Comparison of ENCODE assay signal across 15 mouse cellular contexts in the genomic region with DNA sequence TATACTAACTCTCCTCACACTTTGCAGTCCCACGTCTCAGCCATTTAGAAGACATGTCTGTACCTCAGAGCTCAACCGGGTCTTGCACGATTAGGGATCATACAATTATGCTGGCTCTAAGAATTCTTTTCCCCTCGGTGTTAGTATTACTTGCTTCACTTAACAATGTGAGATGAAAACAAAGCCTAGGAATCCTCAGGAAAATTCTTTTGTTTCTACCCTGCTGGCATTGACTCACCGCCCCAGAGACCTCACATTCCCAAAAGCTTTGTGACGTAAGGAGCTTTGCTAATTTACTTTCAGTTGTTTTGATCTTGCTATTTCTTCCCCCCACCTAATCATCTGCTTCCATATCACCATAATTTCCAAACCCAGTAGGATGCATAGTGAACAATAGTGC. TPM values are rescaled to one million over a fixed set of nuclear protein-coding genes. Genes with fewer than 3 reads are reported as not detected.
"Had no signal": no experiment of that assay in that cellular context is flagged by ENCODE, and none has a peak within 500 bp of the region (broad histone marks: within the 10 kb centered on the region; RNA-seq: fewer than 3 reads in every experiment).

No protein-coding gene starts in this region.

- DNase-seq: kidney, adult 9 months; kidney, postnatal 14 days; kidney, postnatal 4 days; liver, embryonic 13.5 days; lung, adult 2 months; lung, postnatal 14 days; lung, postnatal 4 days; midbrain, embryonic 14.5 days; right cerebral cortex, postnatal 25 days; spleen, adult 18-20 months; thymus, adult 18-20 months; thymus, postnatal 36 days had no signal

- H3K27me3 ChIP-seq: liver, embryonic 13.5 days had no signal

- H3K4me1 ChIP-seq: liver, embryonic 13.5 days had no signal

- H3K27ac ChIP-seq: liver, embryonic 13.5 days had no signal

- H3K4me3 ChIP-seq: liver, embryonic 13.5 days had no signal

- H3K9ac ChIP-seq: liver, embryonic 13.5 days had no signal

- H3K4me2 ChIP-seq: liver, embryonic 13.5 days; midbrain, embryonic 11.5 days had no signal

- H3K36me3 ChIP-seq: liver, embryonic 13.5 days had no signal

- H3K9me3 ChIP-seq: liver, embryonic 13.5 days had no signal

RNA-seq across cellular contexts. Expression of gene Olfml1, which starts 30.7 kb away (rescaled TPM):
- total RNA-seq: megakaryocyte progenitor cell, adult 5-6 weeks; megakaryocyte-erythroid progenitor cell, adult 5-6 weeks had no signal
